8 mouse cellular contexts compared by ENCODE assay signal in the genomic region with DNA sequence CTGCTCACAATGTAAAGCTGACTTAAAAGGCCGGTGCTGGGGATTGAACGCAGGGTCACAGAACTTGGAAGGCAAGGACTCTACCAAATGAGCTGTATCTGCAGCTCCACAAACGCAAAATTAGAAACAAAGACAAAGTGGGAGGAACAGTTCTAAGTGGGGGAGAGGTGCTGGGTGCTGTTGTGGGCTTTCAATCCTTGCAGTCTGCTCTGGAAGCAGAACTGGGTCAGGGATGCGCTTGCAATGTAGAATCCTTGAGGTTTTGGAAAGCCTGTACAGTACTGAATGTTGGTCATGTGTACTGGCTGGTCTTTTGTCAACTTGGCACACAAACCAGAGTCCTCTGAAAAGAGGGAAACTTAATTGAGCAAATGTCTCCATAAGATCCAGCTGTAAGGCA. TPM values are rescaled to one million over a fixed set of nuclear protein-coding genes. Genes with fewer than 3 reads are reported as not detected.
A peak's percentile ranks its signal among the peaks of the same experiment; 100 is the strongest.
DNase-seq lines count a peak whose midpoint lies in the region; ATAC-seq and TF ChIP-seq lines count a peak whose summit lies in the region.

No protein-coding gene starts in this region.

- DNase-seq in heart, adult 11 months: no peak
- peak; percentile 9 for DNase-seq in CH12.LX (ENCODE audit: extremely low read depth)
- DNase-seq in cerebellum, adult 9-10 months: no peak
- DNase-seq in thymus, postnatal 14 days: no peak

- H3K9me3 ChIP-seq in heart, embryonic 13.5 days: no peaks in the 10 kb centered on the region
- no peaks in the 10 kb centered on the region for H3K9me3 ChIP-seq in CH12.LX (replicated peaks; ENCODE audit: low read length)
- H3K9me3 ChIP-seq in embryonic facial prominence, embryonic 12.5 days: no peaks in the 10 kb centered on the region
- H3K9me3 ChIP-seq in limb, embryonic 12.5 days: no peaks in the 10 kb centered on the region
- no peaks in the 10 kb centered on the region for H3K9me3 ChIP-seq in stomach, embryonic 16.5 days (replicated peaks; ENCODE audit: control insufficient read depth, low read length)

- H3K27me3 ChIP-seq in heart, embryonic 13.5 days (replicated peaks): no peaks in the 10 kb centered on the region
- H3K27me3 ChIP-seq in CH12.LX (replicated peaks): no peaks in the 10 kb centered on the region
- no peaks in the 10 kb centered on the region for H3K27me3 ChIP-seq in embryonic facial prominence, embryonic 12.5 days
- no peaks in the 10 kb centered on the region for H3K27me3 ChIP-seq in limb, embryonic 12.5 days
- H3K27me3 ChIP-seq in stomach, embryonic 16.5 days (ENCODE audit: control insufficient read depth, insufficient read depth, low read length): no peaks in the 10 kb centered on the region

- H3K4me1 ChIP-seq in heart, embryonic 13.5 days: peaks cover 43% of the 10 kb centered on the region
- peaks cover 5 to 26% of the 10 kb centered on the region in 2 experiments for H3K4me1 ChIP-seq in CH12.LX (ENCODE audit: control insufficient read depth in 1 of 2, insufficient read depth in 2 of 2)
- H3K4me1 ChIP-seq in embryonic facial prominence, embryonic 12.5 days: peaks cover 33% of the 10 kb centered on the region
- peaks cover 22% of the 10 kb centered on the region for H3K4me1 ChIP-seq in limb, embryonic 12.5 days (replicated peaks)
- peaks cover 23% of the 10 kb centered on the region for H3K4me1 ChIP-seq in stomach, embryonic 16.5 days (ENCODE audit: control insufficient read depth, insufficient read depth, low read length)

- in situ Hi-C loops in CH12.LX (cut with MboI; ENCODE audit: low pct_ligation_motif_present, low pct_unique_long_range_greater_than_20kb, low sequenced_read_pairs): loop anchor here (25.0 kb wide), 1 partner anchor 247 kb away; no protein-coding TSS in a partner anchor

- no peak for TF ChIP-seq CTCF in CH12.LX (conservative IDR thresholded peaks at IDR 0.05 in 1 of 2, IDR thresholded peaks at IDR 0.05 in 1 of 2; ENCODE audit: low read depth in 2 of 2, low read length in 2 of 2)

- no peak for ATAC-seq in heart, embryonic 13.5 days (ENCODE audit: extremely low read depth, insufficient number of reproducible peaks, low FRiP score, low TSS enrichment)
- ATAC-seq in embryonic facial prominence, embryonic 12.5 days (ENCODE audit: insufficient number of reproducible peaks, insufficient read depth, low FRiP score, low TSS enrichment): no peak
- ATAC-seq in limb, embryonic 12.5 days (ENCODE audit: insufficient number of reproducible peaks, insufficient read depth, low FRiP score, low TSS enrichment, low read depth): no peak
- ATAC-seq in stomach, embryonic 16.5 days (ENCODE audit: insufficient read depth, low FRiP score): no peak

- peak overlapping the region; percentile 89 for H3K4me2 ChIP-seq in heart, embryonic 13.5 days
- peak overlapping the region; percentile 73 for H3K4me2 ChIP-seq in CH12.LX (ENCODE audit: insufficient read depth, low read depth, poor library complexity, severe bottlenecking)
- peak overlapping the region; percentile 75 for H3K4me2 ChIP-seq in embryonic facial prominence, embryonic 12.5 days (replicated peaks)
- peak overlapping the region; percentile 84 for H3K4me2 ChIP-seq in limb, embryonic 12.5 days
- H3K4me2 ChIP-seq in stomach, embryonic 16.5 days (ENCODE audit: low read depth, low read length): peak overlapping the region; percentile 90

- peak overlapping the region; percentile 96 for H3K27ac ChIP-seq in heart, embryonic 13.5 days (replicated peaks)
- no peak overlapping the region for H3K27ac ChIP-seq in CH12.LX (ENCODE audit: insufficient read depth, low read depth)
- H3K27ac ChIP-seq in embryonic facial prominence, embryonic 12.5 days: peak overlapping the region; percentile 96
- H3K27ac ChIP-seq in limb, embryonic 12.5 days: peak overlapping the region; percentile 99
- H3K27ac ChIP-seq in stomach, embryonic 16.5 days (ENCODE audit: low read length): 0 out of 2 replicates have a peak overlapping the region, but pooled peaks have one; percentile 96

- peak overlapping the region; percentile 89 for H3K4me3 ChIP-seq in heart, embryonic 13.5 days
- peak overlapping the region; percentile 81 to 94 (median 85) for H3K4me3 ChIP-seq in CH12.LX (replicated peaks in 1 of 3; ENCODE audit: low read depth in 2 of 3, low read length in 2 of 3, poor library complexity in 1 of 3)
- H3K4me3 ChIP-seq in embryonic facial prominence, embryonic 12.5 days: peak overlapping the region; percentile 92
- H3K4me3 ChIP-seq in limb, embryonic 12.5 days (replicated peaks): peak overlapping the region; percentile 99
- H3K4me3 ChIP-seq in stomach, embryonic 16.5 days (replicated peaks; ENCODE audit: low read length): peak overlapping the region; percentile 92

- dilution Hi-C loops in CH12.LX (cut with MboI; ENCODE audit: extremely low pct_ligation_motif_present, extremely low pct_unique_long_range_greater_than_20kb, low sequenced_read_pairs): no loop called here

- peaks cover 29% of the 10 kb centered on the region for H3K79me2 ChIP-seq in CH12.LX (replicated peaks; ENCODE audit: control insufficient read depth, extremely low read depth, insufficient read depth, poor library complexity, severe bottlenecking)

- peaks cover 30% of the 10 kb centered on the region for H3K36me3 ChIP-seq in heart, embryonic 13.5 days
- H3K36me3 ChIP-seq in CH12.LX (replicated peaks in 1 of 2; ENCODE audit: control insufficient read depth in 1 of 2, insufficient read depth in 1 of 2, low read length in 1 of 2): peaks cover 8 to 36% of the 10 kb centered on the region in 2 experiments
- peaks cover 19% of the 10 kb centered on the region for H3K36me3 ChIP-seq in embryonic facial prominence, embryonic 12.5 days
- H3K36me3 ChIP-seq in limb, embryonic 12.5 days: peaks cover 31% of the 10 kb centered on the region
- no peaks in the 10 kb centered on the region for H3K36me3 ChIP-seq in stomach, embryonic 16.5 days (ENCODE audit: control insufficient read depth, insufficient read depth, low read length)

- TF ChIP-seq RAD21 in CH12.LX (IDR thresholded peaks at IDR 0.05; ENCODE audit: low read depth, low read length): no peak

- H3K9ac ChIP-seq in heart, embryonic 13.5 days: peak overlapping the region; percentile 98
- peak overlapping the region; percentile 78 for H3K9ac ChIP-seq in CH12.LX (ENCODE audit: insufficient read depth, low read depth)
- H3K9ac ChIP-seq in embryonic facial prominence, embryonic 12.5 days: peak overlapping the region; percentile 97
- peak overlapping the region; percentile 98 for H3K9ac ChIP-seq in limb, embryonic 12.5 days (replicated peaks)
- peak overlapping the region; percentile 99 for H3K9ac ChIP-seq in stomach, embryonic 16.5 days (ENCODE audit: low read length)

- no peak for TF ChIP-seq POLR2A in CH12.LX (IDR thresholded peaks at IDR 0.05; ENCODE audit: low read depth, low read length)

- 13% methylated on average over 4 of the region's 4 CpGs for WGBS in heart, embryonic 13.5 days
- WGBS in embryonic facial prominence, embryonic 12.5 days: 7% methylated on average over 4 of the region's 4 CpGs
- WGBS in limb, embryonic 12.5 days: 13% methylated on average over 4 of the region's 4 CpGs
- WGBS in stomach, embryonic 16.5 days: 7% methylated on average over 4 of the region's 4 CpGs

- no peak for TF ChIP-seq EP300 in CH12.LX (IDR thresholded peaks at IDR 0.05; ENCODE audit: low read length)

TF ChIP-seq in CH12.LX, 34 proteins besides CTCF, POLR2A, EP300 and RAD21:
- TF ChIP-seq SIN3A (IDR thresholded peaks at IDR 0.05; ENCODE audit: low read length) (0 out of 2 replicates have a peak, but pooled peaks have one; percentile 19), ELF1 (IDR thresholded peaks at IDR 0.05; ENCODE audit: low read depth, low read length) (no peak), KAT2A (IDR thresholded peaks at IDR 0.05; ENCODE audit: insufficient replicate concordance, low read length) (no peak), ZKSCAN1 (IDR thresholded peaks at IDR 0.05; ENCODE audit: borderline replicate concordance, low read depth, low read length) (no peak)

RNA-seq across cellular contexts. Expression of gene Gm28043, which starts 0.9 kb away (rescaled TPM):
- 1.5 and 1.6 TPM in 2 replicates for polyA plus RNA-seq in heart, embryonic 13.5 days (2015; fragmentation: Nextera tagmentation; extraction: Ambion mirVana)
- total RNA-seq in CH12.LX (2012; rRNA removed) (4.2 TPM in 2 replicates), CH12.LX (2014; rRNA removed) (3.6 and 4.1 TPM in 2 replicates)
- polyA plus RNA-seq in CH12.LX (2012; ENCODE audit: insufficient read length, low read depth): 3.5 and 3.7 TPM in 2 replicates
- polyA plus RNA-seq in embryonic facial prominence, embryonic 12.5 days (2016; fragmentation: Nextera tagmentation; extraction: Ambion mirVana): 4.0 TPM in 2 replicates
- 3.2 and 3.7 TPM in 2 replicates for polyA plus RNA-seq in limb, embryonic 12.5 days (2016; fragmentation: Nextera tagmentation; extraction: Ambion mirVana)
- 2.7 and 3.1 TPM in 2 replicates for polyA plus RNA-seq in stomach, embryonic 16.5 days (2015; fragmentation: Nextera tagmentation; extraction: Ambion mirVana)

RNA-seq across cellular contexts. Expression of gene Rnf8, which starts 1.0 kb away (rescaled TPM):
- 47.7 and 54.1 TPM in 2 replicates for polyA plus RNA-seq in heart, embryonic 13.5 days (2015; fragmentation: Nextera tagmentation; extraction: Ambion mirVana)
- total RNA-seq in CH12.LX (2012; rRNA removed) (33.7 and 35.4 TPM in 2 replicates), CH12.LX (2014; rRNA removed) (29.9 and 30.9 TPM in 2 replicates)
- 38.8 and 41.2 TPM in 2 replicates for polyA plus RNA-seq in CH12.LX (2012; ENCODE audit: insufficient read length, low read depth)
- 109 and 110 TPM in 2 replicates for polyA plus RNA-seq in embryonic facial prominence, embryonic 12.5 days (2016; fragmentation: Nextera tagmentation; extraction: Ambion mirVana)
- polyA plus RNA-seq in limb, embryonic 12.5 days (2016; fragmentation: Nextera tagmentation; extraction: Ambion mirVana): 102 and 108 TPM in 2 replicates
- 55.5 and 63.7 TPM in 2 replicates for polyA plus RNA-seq in stomach, embryonic 16.5 days (2015; fragmentation: Nextera tagmentation; extraction: Ambion mirVana)

RNA-seq across cellular contexts. Expression of gene Cmtr1, which starts 44.8 kb away (rescaled TPM):
- 87.9 and 91.2 TPM in 2 replicates for polyA plus RNA-seq in heart, embryonic 13.5 days (2015; fragmentation: Nextera tagmentation; extraction: Ambion mirVana)
- total RNA-seq in CH12.LX (2012; rRNA removed) (88.8 and 95.3 TPM in 2 replicates), CH12.LX (2014; rRNA removed) (96.9 and 105 TPM in 2 replicates)
- 135 and 152 TPM in 2 replicates for polyA plus RNA-seq in CH12.LX (2012; ENCODE audit: insufficient read length, low read depth)
- polyA plus RNA-seq in embryonic facial prominence, embryonic 12.5 days (2016; fragmentation: Nextera tagmentation; extraction: Ambion mirVana): 142 and 147 TPM in 2 replicates
- polyA plus RNA-seq in limb, embryonic 12.5 days (2016; fragmentation: Nextera tagmentation; extraction: Ambion mirVana): 138 and 147 TPM in 2 replicates
- 102 and 110 TPM in 2 replicates for polyA plus RNA-seq in stomach, embryonic 16.5 days (2015; fragmentation: Nextera tagmentation; extraction: Ambion mirVana)
